Comparison of ENCODE assay signal across 21 mouse cellular contexts in genomic region chr2:173534581-173534980, GRCm38 (mm10). TPM values are rescaled to one million over a fixed set of nuclear protein-coding genes. Genes with fewer than 3 reads are reported as not detected.
DNase-seq lines count a peak whose midpoint lies in the region; TF ChIP-seq lines count a peak whose summit lies in the region.
"Had no signal": no experiment of that assay in that cellular context is flagged by ENCODE, and none has a peak within 500 bp of the region (broad histone marks: within the 10 kb centered on the region; RNA-seq: fewer than 3 reads in every experiment).

No protein-coding gene starts in this region.

- H3K27ac ChIP-seq in spleen, adult 2 months (ENCODE audit: insufficient read depth, low read length): no peak overlapping the region
- H3K27ac ChIP-seq: embryonic facial prominence, embryonic 15.5 days; forebrain, embryonic 13.5 days; heart, adult 2 months; midbrain, embryonic 15.5 days had no signal

- no peaks in the 10 kb centered on the region for H3K36me3 ChIP-seq in spleen, adult 2 months (ENCODE audit: control insufficient read depth, insufficient read depth, low read length)
- H3K36me3 ChIP-seq: embryonic facial prominence, embryonic 15.5 days; midbrain, embryonic 15.5 days had no signal

- intact Hi-C loops in left cerebral cortex, postnatal 4 days (cut with DNase I): no loop called here

- H3K27me3 ChIP-seq in spleen, adult 2 months (ENCODE audit: control insufficient read depth, insufficient read depth, low read length): no peaks in the 10 kb centered on the region
- H3K27me3 ChIP-seq: embryonic facial prominence, embryonic 15.5 days; forebrain, embryonic 13.5 days; midbrain, embryonic 15.5 days had no signal

- 4% methylated on average over 7 of the region's 7 CpGs for WGBS in spleen, adult 2 months

- no peak for TF ChIP-seq CTCF in spleen, adult 2 months (IDR thresholded peaks at IDR 0.05; ENCODE audit: extremely low read depth, insufficient read depth, insufficient read length, insufficient replicate concordance)

- H3K4me1 ChIP-seq in spleen, adult 2 months (ENCODE audit: control insufficient read depth, insufficient read depth, insufficient read length): peaks cover 5% of the 10 kb centered on the region; the same call in 1 of the 2 replicates
- H3K4me1 ChIP-seq: forebrain, embryonic 13.5 days; midbrain, embryonic 15.5 days had no signal

- H3K4me3 ChIP-seq in spleen, adult 2 months (ENCODE audit: extremely low read depth, insufficient read depth, insufficient read length): no peak overlapping the region
- H3K4me3 ChIP-seq: embryonic facial prominence, embryonic 15.5 days; forebrain, embryonic 13.5 days; heart, adult 2 months; midbrain, embryonic 15.5 days had no signal

- no peak for TF ChIP-seq POLR2A in spleen, adult 2 months (IDR thresholded peaks at IDR 0.05; ENCODE audit: low read depth, low read length)

- DNase-seq in spleen, adult 2 months (ENCODE audit: low read depth in 1 of 2, low spot score in 2 of 2): peak; percentile 26 to 30
- DNase-seq in spleen, postnatal 4 days (ENCODE audit: low spot score in 2 of 2): no peak
- DNase-seq in induced T-regulatory cell, adult 2 months (ENCODE audit: low read depth): peak; percentile 74
- peak; percentile 86 for DNase-seq in naive thymus-derived CD4-positive, alpha-beta T cell, adult 2 months (ENCODE audit: low read depth)
- DNase-seq in thymus, postnatal 36 days: peak; percentile 33 to 64
- DNase-seq in heart, adult 8-10 months (ENCODE audit: low spot score): no peak
- DNase-seq in left cerebral cortex, postnatal 4 days: no peak
- DNase-seq in neural tube, embryonic 10.5 days (ENCODE audit: extremely low spot score, low spot score): no peak
- DNase-seq: cerebellum, adult 11-12 months; heart, adult 2 months; kidney, postnatal 4 days; lung, postnatal 14 days had no signal

RNA-seq across cellular contexts. Expression of gene 1700021F07Rik, which starts 12.2 kb away (rescaled TPM):
- polyA plus RNA-seq in spleen, adult 2 months (2012; rRNA removed): not detected in 2 replicates
- total RNA-seq in heart, adult 8-10 months (2022): not detected
- not detected for total RNA-seq in left cerebral cortex, postnatal 4 days (2021)
- total RNA-seq: heart, adult 2 months; heart, postnatal 25 days; left cerebral cortex, postnatal 10 days had no signal
- polyA plus RNA-seq: C2C12; cortical plate, adult 2 months; embryonic facial prominence, embryonic 15.5 days; forebrain, embryonic 13.5 days; heart, adult 2 months; liver, embryonic 11.5 days; midbrain, embryonic 15.5 days; neural tube, embryonic 14.5 days had no signal

RNA-seq across cellular contexts. Expression of gene Ankrd60, which starts 43.6 kb away (rescaled TPM):
- polyA plus RNA-seq in spleen, adult 2 months (2012; rRNA removed): not detected in 2 replicates
- not detected for total RNA-seq in heart, adult 8-10 months (2022)
- total RNA-seq in left cerebral cortex, postnatal 4 days (2021): not detected
- total RNA-seq: heart, adult 2 months; heart, postnatal 25 days; left cerebral cortex, postnatal 10 days had no signal
- polyA plus RNA-seq: C2C12; cortical plate, adult 2 months; embryonic facial prominence, embryonic 15.5 days; forebrain, embryonic 13.5 days; heart, adult 2 months; liver, embryonic 11.5 days; midbrain, embryonic 15.5 days; neural tube, embryonic 14.5 days had no signal

Comparison
In these comparisons a context has a peak if more than half of its experiments do, and no peak if none do; other contexts are left out.
1. DNase-seq: peak in spleen, adult 2 months (2 of 2), induced T-regulatory cell, adult 2 months (single experiment), naive thymus-derived CD4-positive, alpha-beta T cell, adult 2 months (single experiment) and thymus, postnatal 36 days (2 of 2); none in spleen, postnatal 4 days (0 of 2), heart, adult 8-10 months (single experiment), left cerebral cortex, postnatal 4 days (single experiment) and neural tube, embryonic 10.5 days (single experiment).